Mouse (Mus musculus) neural tube, embryonic 11.5 days (tissue): ENCODE measurements around the gene C87436. TPM values are rescaled to one million over a fixed set of nuclear protein-coding genes. Genes with fewer than 3 reads are reported as not detected.
A peak's percentile ranks its signal among the peaks of the same experiment; 100 is the strongest.
"Not testable (repeated sequence)": the region's sequence is repeated elsewhere in the genome, so short reads cannot be mapped to it uniquely, and the experiment has no call there.

Experiments
- ATAC-seq: fragments of 200-750 bp; cut with Nextera tagmentation; 2 replicates; pipeline ENCODE4 v1.8.0; 2017; ENCODE audit warnings: moderate number of reproducible peaks, mild to moderate bottlenecking, moderate TSS enrichment, moderate library complexity; ENCODE audit not compliant: insufficient read depth, low FRiP score, low TSS enrichment
- DNase-seq: peaks from one replicate; pipeline ENCODE4 v3.0.0-alpha.2; 2015; ENCODE audit warnings: low spot score
- H3K27ac ChIP-seq: fragments of 300-500 bp; sonication (generic); 2 replicates; pipeline ENCODE4 v1.5.1; 2014; ENCODE audit warnings: low read depth, mild to moderate bottlenecking, low read length
- H3K27me3 ChIP-seq: fragments of 300-500 bp; sonication (generic); 2 replicates; pipeline ENCODE4 v1.6.1; 2014; ENCODE audit warnings: mild to moderate bottlenecking, low read length, mixed read lengths; ENCODE audit not compliant: control insufficient read depth, insufficient read depth
- H3K36me3 ChIP-seq: fragments of 300-500 bp; sonication (generic); 2 replicates; pipeline ENCODE4 v1.6.1; 2014; ENCODE audit warnings: mild to moderate bottlenecking, low read length, moderate library complexity, mixed read lengths; ENCODE audit not compliant: control insufficient read depth, insufficient read depth
- H3K4me1 ChIP-seq: fragments of 300-500 bp; sonication (generic); 2 replicates; pipeline ENCODE4 v1.6.1; 2014; ENCODE audit warnings: low read length, mixed read lengths; ENCODE audit not compliant: control insufficient read depth, insufficient read depth
- H3K4me2 ChIP-seq: fragments of 300-500 bp; sonication (generic); 2 replicates; pipeline ENCODE4 v1.6.1; 2014; ENCODE audit warnings: low read depth, mild to moderate bottlenecking, moderate library complexity
- H3K4me3 ChIP-seq: fragments of 300-500 bp; sonication (generic); 2 replicates; pipeline ENCODE4 v1.5.1; 2014; ENCODE audit warnings: low read depth, low read length
- H3K9ac ChIP-seq: fragments of 300-500 bp; sonication (generic); 2 replicates; pipeline ENCODE4 v1.6.1; 2014; ENCODE audit warnings: mild to moderate bottlenecking, low read length
- H3K9me3 ChIP-seq: fragments of 300-500 bp; sonication (generic); 2 replicates; pipeline ENCODE4 v1.6.1; 2016; ENCODE audit warnings: low read length; ENCODE audit not compliant: control insufficient read depth
- WGBS: fragments of 180-500 bp; shearing (Covaris S2); extraction: QIAGEN DNeasy Blood & Tissue Kit; methylation state at CpG from one replicate; pipeline ENCODE4 v1.1.7; 2014; 5-methylcytosine and 5-hydroxymethylcytosine counted together
- polyA plus RNA-seq: library from polyadenylated mRNA; unstranded; fragments of >200 nt; fragmentation: Nextera tagmentation; extraction: Ambion mirVana; gene quantifications from 2 replicates; pipeline ENCODE4 v1.2.1, GENCODE M21; 2014

The C87436 gene
- polyA plus RNA-seq, 1 experiment from 2014 or later: 21.0 TPM

GRCm38 (mm10) chr6:86480189-86480831 lies 42.1 kb downstream of the C87436 start:
- H3K27me3 ChIP-seq: no peaks in the 10 kb centered on the region
- peak overlapping the region; percentile 4; the same call in 1 of the 2 replicates for H3K4me3 ChIP-seq
- H3K27ac ChIP-seq: peak overlapping the region; percentile 90
- peaks cover 17% of the 10 kb centered on the region; the same call in 1 of the 2 replicates for H3K4me1 ChIP-seq
- WGBS: 34% methylated on average over 9 of the region's 9 CpGs
- no peak for ATAC-seq
- no peak for DNase-seq
- H3K9me3 ChIP-seq: no peaks in the 10 kb centered on the region
- no peaks in the 10 kb centered on the region for H3K36me3 ChIP-seq
- H3K4me2 ChIP-seq: peak overlapping the region; percentile 20; the same call in 1 of the 2 replicates
- no peak overlapping the region; the same call in none of the 2 replicates for H3K9ac ChIP-seq

- no peaks in the 10 kb centered on the region for H3K9me3 ChIP-seq
- no peaks in the 10 kb centered on the region for H3K36me3 ChIP-seq
- no peak for ATAC-seq
- no peak overlapping the region for H3K27ac ChIP-seq
- peaks cover 17% of the 10 kb centered on the region; the same call in 1 of the 2 replicates for H3K4me1 ChIP-seq
- no peaks in the 10 kb centered on the region for H3K27me3 ChIP-seq
- H3K4me2 ChIP-seq: no peak overlapping the region
- DNase-seq: no peak
- H3K9ac ChIP-seq: no peak overlapping the region
- WGBS: 89% methylated on average over 5 of the region's 5 CpGs
- no peak overlapping the region for H3K4me3 ChIP-seq
These were observed 43.7 kb downstream of the C87436 start for GRCm38 (mm10) chr6:86481871-86482270.

GRCm38 (mm10) chr6:86485943-86486640 lies 47.9 kb downstream of the C87436 start:
- Histone ChIP-seq H3K4me3 (no peak overlapping the region), H3K4me2 (no peak overlapping the region), H3K27me3 (no peaks in the 10 kb centered on the region), H3K27ac (no peak overlapping the region), H3K4me1 (peaks cover 10% of the 10 kb centered on the region), H3K9me3 (no peaks in the 10 kb centered on the region), H3K9ac (no peak overlapping the region), H3K36me3 (no peaks in the 10 kb centered on the region)
- WGBS: 81% methylated on average over 7 of the region's 7 CpGs
- ATAC-seq (no peak), DNase-seq (no peak)

GRCm38 (mm10) chr6:86487358-86488148 lies 49.4 kb downstream of the C87436 start:
- peak; percentile 89 for ATAC-seq

GRCm38 (mm10) chr6:86488149-86488485 lies 49.9 kb downstream of the C87436 start:
- no peaks in the 10 kb centered on the region for H3K36me3 ChIP-seq
- H3K4me2 ChIP-seq: no peak overlapping the region
- H3K27me3 ChIP-seq: no peaks in the 10 kb centered on the region
- 59% methylated on average over 3 of the region's 3 CpGs for WGBS
- H3K4me1 ChIP-seq: peaks cover 10% of the 10 kb centered on the region
- DNase-seq (no peak), ATAC-seq (no peak)
- no peaks in the 10 kb centered on the region for H3K9me3 ChIP-seq
- peak overlapping the region; percentile 96 for H3K27ac ChIP-seq
- H3K4me3 ChIP-seq: no peak overlapping the region
- H3K9ac ChIP-seq: peak overlapping the region; percentile 88

More at GRCm38 (mm10) chr6:86487358-86488148, 49.4 kb downstream of the C87436 start:
- Histone ChIP-seq H3K9ac (peak overlapping the region; percentile 88), H3K36me3 (no peaks in the 10 kb centered on the region), H3K9me3 (no peaks in the 10 kb centered on the region), H3K4me2 (peak overlapping the region; percentile 36), H3K27me3 (no peaks in the 10 kb centered on the region), H3K27ac (peak overlapping the region; percentile 96), H3K4me3 (no peak overlapping the region), H3K4me1 (peaks cover 10% of the 10 kb centered on the region)
- WGBS: 7% methylated on average over 24 of the region's 24 CpGs
- peak; percentile 89 for DNase-seq

GRCm38 (mm10) chr6:86489945-86490344 lies 51.8 kb downstream of the C87436 start:
- H3K9me3 ChIP-seq: no peaks in the 10 kb centered on the region
- no peak overlapping the region for H3K9ac ChIP-seq
- peaks cover 10% of the 10 kb centered on the region for H3K4me1 ChIP-seq
- H3K27ac ChIP-seq: no peak overlapping the region
- no peaks in the 10 kb centered on the region for H3K27me3 ChIP-seq
- DNase-seq (no peak), ATAC-seq (no peak)
- H3K36me3 ChIP-seq: no peaks in the 10 kb centered on the region
- WGBS: 97% methylated on average over 2 of the region's 2 CpGs
- no peak overlapping the region for H3K4me2 ChIP-seq
- no peak overlapping the region for H3K4me3 ChIP-seq

- 94% methylated on average over 8 of the region's 8 CpGs for WGBS
These were observed 52.2 kb downstream of the C87436 start for GRCm38 (mm10) chr6:86490413-86490812.

GRCm38 (mm10) chr6:86493469-86494263 lies 55.5 kb downstream of the C87436 start:
- Histone ChIP-seq H3K36me3 (no peaks in the 10 kb centered on the region), H3K4me3 (no peak overlapping the region), H3K4me2 (no peak overlapping the region), H3K9ac (no peak overlapping the region), H3K4me1 (no peaks in the 10 kb centered on the region), H3K27ac (no peak overlapping the region), H3K27me3 (no peaks in the 10 kb centered on the region), H3K9me3 (no peaks in the 10 kb centered on the region)
- ATAC-seq (no peak), DNase-seq (no peak)
- 84% methylated on average over 13 of the region's 13 CpGs for WGBS

More at GRCm38 (mm10) chr6:86490413-86490812, 52.2 kb downstream of the C87436 start:
- not testable (repeated sequence) for H3K4me2 ChIP-seq, H3K9me3 ChIP-seq, H3K9ac ChIP-seq, H3K4me3 ChIP-seq, H3K27me3 ChIP-seq, DNase-seq, H3K36me3 ChIP-seq, H3K27ac ChIP-seq, ATAC-seq
- peaks cover 10% of the 10 kb centered on the region for H3K4me1 ChIP-seq
